Mouse (Mus musculus): ENCODE measurements around the gene Vrk1.

The Vrk1 gene

DNA sequence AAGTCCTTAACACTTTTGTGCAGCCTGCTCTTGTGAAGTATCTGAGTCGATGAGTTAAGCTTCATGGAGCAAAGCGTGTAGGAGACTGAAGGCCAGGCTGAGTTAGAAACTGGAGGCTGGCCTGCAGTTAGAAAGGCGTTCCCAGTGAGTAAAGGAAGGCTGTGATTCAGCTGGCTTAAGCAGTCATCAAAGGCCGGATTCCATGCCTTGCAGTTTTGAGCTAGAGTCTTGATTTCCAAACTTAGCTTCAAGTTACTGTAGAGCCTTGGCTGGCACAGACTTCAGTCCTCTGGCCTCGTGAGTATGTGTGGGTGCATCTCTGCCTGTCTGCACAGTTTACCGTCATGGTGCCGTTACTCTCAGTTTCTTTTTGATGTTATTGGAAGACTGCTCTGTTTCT lies 42.2 kb downstream of the Vrk1 start:
- CTCF ChIA-PET: no interaction called here

- CTCF ChIA-PET: interaction anchor here (1.2 to 1.4 kb wide), 2 partner anchors 10 kb away, joined by 3 read pairs; no protein-coding TSS in a partner anchor
Observed at GRCm38 (mm10) chr12:106055799-106056198, 45.8 kb downstream of the Vrk1 start.

DNA sequence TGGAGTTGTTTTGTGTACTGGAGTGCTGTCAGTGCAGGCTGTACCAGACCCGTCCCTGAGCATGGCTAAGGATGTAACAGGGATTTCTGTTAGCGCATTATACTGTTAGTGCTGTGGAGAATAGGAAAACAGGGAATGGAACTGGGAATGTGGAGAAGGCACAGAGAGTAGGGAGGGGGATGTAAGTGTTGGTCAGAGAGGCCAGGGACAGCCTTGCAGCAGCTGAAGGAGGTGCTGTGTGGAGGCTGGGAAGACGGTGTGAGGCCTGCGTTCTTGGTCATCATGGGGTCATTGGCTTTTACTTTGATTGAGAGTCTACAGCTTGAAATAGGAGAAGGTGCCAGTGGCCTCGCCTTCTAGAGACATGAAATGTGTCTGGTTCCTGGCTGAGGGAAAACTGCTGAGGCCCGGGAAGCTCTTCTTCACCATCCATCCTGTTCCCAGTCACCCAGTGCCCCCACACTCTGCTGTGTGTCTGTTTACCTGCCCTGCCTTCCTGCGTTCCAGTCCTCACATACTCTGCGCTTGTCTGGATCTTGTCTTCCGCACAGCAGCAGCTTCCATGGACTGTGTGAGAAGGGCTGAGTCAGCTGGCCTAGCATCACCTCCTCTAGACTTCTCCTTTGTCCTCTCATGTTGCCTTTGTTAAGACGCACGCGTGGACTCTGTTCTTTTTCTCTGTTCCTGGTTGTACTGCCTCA lies 50.0 kb downstream of the Vrk1 start:
- CTCF ChIA-PET: no interaction called here

DNA sequence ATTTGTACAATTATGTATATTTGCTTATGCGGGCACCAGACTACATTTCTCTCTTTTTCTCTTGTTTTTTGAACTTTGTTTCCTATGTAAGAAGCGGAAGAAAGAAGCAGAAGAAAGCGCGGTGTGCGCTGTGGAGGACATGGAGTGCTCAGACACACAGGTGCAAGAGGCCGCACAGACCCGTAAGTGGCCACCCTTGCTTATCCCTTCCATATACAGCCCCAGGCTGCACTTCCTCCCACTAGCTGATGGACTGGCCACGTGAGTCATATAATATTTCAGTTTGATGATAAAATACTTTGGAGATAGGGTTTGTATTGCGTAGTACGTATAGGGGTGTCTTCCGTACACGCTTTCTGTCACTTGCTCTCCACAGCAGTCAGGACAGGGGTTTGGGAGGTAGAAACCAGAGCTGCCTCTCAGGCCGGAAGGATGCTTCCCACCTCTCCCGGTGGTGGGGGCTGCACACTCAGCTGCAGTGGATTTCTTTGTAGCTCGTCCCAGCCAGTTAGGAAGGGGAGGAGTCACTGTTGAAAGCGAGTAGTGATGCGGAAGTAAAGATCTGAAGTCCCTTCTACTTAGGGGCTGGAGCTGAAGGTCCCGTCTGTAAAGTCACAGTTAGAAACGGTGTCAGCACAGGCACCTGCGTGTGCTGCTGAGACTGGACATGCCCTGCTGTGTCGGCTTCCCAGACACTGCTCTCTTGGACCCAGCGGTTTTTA lies 60.6 kb downstream of the Vrk1 start:
- CTCF ChIA-PET: no interaction called here

DNA sequence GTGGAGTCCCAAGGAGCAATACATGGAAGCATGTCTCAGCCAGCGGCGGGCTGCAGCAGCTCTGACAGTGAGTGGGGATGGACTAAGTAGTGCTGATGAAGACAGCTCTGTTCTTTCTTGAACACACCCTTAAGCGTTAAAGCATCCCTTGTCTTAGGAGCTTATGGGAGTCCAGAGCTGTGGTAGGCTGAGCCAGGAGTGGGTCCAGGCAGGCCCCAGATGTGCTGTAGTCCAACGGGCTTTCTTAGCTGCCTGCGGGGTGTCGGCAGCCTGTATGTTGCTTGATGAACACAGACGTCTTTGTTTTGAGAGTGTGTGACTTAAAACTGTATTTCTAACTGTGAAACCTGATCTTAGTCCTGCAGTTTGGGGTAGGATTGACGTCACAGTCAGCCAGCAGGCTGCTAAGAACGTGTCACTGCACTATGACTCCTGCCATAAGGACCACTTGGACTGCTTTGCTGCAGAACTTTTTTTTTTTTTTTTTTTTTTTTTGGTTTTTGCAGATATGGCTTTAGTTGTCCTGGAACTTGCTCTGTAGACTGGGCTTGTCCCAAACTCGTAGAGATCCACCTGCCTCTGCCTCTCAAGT lies 61.6 kb downstream of the Vrk1 start:
- CTCF ChIA-PET: interaction anchor here (0.6 kb wide), 1 partner anchor 58 kb away, joined by 5 read pairs; no protein-coding TSS in a partner anchor

DNA sequence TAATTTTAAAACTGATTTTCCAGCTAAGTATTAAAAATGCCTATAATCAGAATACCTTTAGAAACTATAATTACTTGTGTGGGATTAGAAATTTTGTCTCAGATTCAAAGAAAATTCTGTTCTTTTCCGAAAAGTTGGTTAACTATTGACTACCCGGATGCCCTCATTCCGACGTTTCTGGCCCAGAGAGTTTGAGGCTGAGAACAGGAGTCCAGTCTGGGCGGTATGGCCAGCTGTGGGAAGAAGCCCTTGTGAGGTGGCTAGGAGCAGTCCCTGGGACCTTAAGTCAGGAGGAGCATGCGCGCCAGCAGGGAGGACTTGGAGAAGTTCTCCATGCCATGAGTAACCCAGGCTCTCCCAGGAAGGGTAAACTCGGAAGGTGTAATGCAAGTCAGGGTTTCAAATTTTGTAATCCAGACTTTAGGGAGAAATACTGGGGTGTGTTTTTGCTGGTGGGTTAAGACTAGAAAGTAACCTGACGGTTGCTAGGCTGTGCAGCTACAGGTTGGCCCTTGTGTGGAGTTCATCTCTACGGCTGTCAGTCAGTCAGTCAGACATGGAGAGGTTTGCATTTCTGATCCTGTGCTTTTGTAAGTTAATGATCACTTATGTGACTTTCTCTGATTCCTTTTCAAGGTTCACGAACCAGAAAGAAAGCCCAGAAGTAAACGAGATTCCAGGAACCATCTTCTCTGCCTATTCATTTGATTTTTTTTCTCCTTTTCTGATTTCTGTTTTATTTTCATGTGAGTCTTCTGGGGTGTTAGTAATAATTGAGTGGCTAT lies 64.5 kb downstream of the Vrk1 start:
- CTCF ChIA-PET: no interaction called here

DNA sequence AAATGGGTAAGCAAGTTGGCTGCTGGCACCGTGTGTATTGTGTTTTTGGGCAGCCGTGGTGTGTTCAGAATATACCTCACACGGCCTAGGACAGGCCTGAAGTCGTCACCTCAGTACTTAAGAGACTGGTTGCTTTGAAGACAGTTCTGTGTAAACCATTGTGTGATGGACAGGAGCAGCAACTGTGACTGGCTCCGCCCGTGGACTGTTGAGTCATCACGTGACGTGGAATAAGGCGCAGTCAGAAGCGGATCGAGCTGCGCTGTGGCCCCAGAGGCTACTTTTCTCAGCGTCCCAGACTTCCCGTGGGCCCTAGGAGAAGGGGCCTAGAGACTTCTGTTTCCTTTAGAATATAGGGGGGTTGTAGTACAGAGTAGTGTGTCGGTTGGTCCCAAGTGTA lies 66.1 kb downstream of the Vrk1 start:
- CTCF ChIA-PET: interaction anchor here (0.6 kb wide), 1 partner anchor 135 kb away, joined by 3 read pairs; no protein-coding TSS in a partner anchor

DNA sequence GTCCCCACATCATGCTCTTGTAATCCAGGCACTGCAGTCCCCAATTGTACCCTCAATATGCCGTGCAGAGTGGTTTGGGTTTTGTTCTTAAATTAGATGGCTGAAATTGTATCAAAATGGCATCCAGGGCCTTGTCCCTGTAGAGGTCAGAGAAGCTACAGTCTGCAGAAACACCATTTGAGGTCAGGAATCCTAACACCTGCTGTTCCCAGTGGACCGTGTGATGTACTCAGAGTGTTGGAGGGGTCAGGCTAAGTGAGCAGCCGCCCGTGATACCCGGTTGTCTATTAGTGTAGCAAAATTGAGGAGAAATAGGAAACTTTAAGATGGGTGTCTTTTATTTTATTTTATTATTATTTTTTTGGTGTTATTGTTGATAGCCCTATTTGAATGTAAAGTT lies 70.5 kb downstream of the Vrk1 start:
- CTCF ChIA-PET: no interaction called here

DNA sequence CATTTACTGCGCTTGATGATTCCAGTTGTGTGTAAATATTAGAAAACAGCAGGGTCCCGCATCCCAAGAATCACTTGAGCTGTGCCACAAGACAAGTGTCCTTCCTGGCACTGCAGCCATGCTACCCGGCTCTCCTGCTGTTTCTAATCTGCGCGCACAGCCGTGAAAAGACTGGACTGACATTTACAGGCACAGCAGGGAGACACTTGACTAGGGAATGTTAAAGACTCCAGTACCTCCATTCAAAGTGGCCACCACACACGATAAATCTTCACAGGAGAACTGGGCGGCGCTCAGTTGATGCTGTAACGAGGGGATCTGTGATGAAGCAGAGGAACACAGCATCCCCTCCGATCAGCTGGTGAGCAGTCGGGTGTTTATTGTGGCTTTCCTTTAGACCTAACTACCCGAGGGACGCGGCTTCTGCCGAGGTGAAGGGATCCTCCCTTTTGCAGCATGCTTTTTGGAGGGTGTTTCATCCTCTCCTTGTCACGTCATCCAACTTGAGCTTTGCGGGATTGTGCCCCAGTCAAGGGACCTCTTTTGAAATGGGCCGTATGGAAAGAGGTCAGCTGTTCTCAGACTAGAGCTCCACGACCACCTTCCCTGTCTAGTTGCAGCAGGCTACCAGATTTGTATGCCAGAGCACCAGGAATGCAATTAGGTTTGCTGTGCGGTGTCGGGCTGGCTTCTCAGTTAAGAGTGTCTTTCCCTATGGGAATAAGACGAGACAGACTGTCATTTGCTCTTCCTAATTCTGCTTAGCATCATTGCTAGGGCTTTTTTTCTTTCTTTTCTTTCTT lies 71.1 kb downstream of the Vrk1 start:
- CTCF ChIA-PET: no interaction called here

- CTCF ChIA-PET: no interaction called here
Observed at GRCm38 (mm10) chr12:106081748-106082140, 71.7 kb downstream of the Vrk1 start.

DNA sequence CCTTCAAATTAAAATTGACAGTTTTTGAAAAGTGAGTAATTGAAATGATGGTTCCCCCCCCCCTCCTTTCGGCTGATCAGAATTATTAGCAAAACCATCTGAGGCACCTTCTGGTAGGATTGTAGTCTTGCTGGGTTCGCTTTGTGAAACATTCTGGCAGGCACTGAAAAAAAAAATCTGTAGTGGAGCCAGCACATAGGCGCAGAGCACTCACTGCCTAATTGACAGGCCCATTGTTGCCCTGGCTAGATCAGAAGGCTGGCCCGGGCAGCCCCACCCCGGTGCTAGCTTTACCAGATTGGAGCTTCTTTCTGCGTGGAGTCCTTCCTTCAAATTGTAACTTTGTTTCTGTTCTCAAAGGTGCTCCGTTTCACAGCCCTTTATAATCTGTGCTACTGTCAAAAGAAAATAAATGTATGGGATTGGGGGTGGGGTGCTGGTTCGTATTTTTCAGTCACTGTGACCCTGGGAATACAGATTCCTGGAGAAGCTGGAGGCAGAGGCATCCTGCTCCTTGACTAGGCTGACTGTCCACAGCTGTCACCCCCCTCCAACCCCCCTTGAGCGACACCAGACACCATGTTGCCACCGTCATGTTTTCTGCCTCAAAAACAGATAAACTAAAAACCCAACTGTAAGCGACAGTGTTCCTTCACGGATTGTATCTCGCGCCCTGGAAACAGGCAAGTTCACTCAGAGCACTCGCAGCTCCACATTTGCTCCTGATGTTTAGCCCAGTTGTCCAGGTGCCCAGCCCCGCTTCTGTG lies 72.3 kb downstream of the Vrk1 start:
- CTCF ChIA-PET: no interaction called here

GRCm38 (mm10) chr12:106082958-106083381 lies 72.9 kb downstream of the Vrk1 start:
- CTCF ChIA-PET: no interaction called here

DNA sequence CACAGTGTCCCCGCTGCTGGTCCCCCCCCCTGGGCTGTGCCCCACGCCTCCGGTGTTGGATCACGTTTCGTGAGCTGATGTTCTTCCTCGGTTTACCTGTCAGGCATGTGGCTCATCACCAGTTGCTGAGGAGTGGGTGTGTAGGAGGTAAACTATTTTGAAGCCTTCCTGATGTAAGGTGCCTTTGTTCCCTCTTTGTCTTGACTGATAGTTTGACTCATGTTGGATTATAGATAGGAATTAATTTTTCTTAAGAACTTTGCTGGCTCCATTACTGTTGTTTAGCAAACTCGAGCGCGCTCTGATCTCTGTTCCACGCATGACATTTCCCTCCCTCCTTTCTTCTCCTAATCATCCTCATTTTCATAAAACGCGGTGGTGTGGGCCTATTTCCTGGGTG lies 74.1 kb downstream of the Vrk1 start:
- CTCF ChIA-PET: no interaction called here

DNA sequence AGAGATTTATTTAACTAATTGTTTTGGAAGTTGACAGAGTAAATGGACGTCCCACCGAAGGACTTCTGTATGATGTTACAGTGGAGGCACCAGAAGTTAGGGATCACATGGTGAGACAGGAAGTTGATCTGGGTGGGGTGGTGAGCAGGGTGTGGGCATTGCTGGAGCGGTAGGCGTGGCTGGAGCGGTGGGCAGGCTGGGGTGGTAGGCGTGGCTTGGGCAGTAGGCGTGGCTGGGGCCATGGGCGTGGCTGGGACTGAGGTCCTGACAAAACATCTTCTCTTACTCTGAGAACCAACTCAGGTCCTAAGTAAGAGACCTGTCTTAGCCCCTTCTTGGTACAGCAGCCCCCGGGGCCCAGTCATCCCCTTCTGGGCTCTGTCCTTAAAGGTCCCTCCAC lies 84.8 kb downstream of the Vrk1 start:
- CTCF ChIA-PET: no interaction called here

DNA sequence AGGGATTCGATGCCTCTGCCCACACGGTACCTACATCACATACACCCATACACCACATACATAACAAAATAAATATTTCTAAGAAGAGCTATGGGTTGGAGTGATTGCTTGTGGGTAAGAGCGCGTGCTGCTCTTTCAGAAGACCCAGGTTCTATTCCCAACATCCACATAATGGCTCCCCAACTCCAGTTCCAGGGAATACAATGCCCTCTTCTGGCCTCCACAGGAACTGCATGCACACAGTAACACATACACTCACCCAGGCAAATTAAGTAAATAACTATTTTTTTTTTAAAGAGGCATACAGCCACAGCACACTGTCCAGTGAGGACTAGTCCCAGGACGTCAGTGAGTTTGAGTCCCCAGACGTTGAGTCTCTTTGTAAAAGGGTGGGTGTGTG lies 92.0 kb downstream of the Vrk1 start:
- CTCF ChIA-PET: no interaction called here

- CTCF ChIA-PET: no interaction called here
Observed at GRCm38 (mm10) chr12:106102726-106103643, 93.0 kb downstream of the Vrk1 start.

DNA sequence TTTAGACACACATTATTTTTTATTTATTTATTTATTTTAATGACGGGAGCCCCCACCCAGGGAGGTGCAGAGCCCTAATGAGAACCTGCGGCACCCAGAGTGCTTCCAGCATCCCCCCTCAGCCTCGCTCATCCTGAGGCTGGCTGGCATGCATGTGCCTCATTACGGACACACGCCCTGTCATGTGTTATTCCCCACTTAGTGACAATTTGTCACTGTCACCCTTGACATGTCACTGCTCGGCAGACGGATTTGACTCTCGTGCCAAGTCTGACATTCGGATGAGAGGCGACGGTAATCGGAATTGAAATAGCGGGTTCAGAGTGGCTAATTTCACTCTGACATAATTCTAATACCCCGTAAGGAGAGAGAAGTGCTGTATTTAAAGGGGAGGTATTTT lies 97.2 kb downstream of the Vrk1 start:
- CTCF ChIA-PET: no interaction called here

DNA sequence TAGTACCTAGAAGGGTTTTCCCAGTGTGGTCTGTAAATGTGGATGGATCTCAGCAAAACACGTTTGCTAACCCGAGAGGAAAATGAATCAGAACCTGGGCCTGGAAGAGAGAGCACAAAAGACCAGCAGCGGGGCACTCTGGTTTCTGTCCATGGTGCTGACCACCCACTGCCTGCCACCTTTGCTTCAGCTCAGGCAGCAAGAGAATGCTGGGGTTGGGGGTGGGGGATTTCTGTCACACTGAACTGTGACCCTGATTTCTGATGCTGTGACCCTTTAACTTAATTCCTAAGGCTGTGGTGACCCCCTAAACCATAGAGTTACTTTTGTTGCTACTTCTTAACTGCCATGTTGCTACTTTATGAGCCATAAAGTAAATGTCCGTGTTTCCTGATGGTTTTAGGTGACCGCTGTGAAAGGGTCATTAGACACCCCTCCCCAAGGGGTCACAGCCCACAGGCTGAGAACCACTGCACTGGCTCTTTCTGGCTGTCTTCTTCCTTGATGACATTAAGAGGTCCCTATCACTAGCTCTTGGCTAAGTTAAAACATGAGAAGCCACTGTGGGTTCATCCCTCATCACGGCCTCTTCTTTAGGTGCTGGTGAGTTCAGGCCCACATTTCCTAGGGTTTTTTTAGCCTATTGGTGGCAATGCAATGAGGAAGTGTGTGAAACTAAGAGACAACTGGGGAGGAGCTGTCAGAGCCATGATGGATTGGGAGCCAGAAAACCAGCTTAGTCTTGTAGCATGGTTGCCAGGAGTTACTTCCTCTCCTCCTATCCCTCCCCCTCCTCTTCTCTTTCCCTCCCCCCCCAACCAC lies 105.3 kb downstream of the Vrk1 start:
- CTCF ChIA-PET: no interaction called here

DNA sequence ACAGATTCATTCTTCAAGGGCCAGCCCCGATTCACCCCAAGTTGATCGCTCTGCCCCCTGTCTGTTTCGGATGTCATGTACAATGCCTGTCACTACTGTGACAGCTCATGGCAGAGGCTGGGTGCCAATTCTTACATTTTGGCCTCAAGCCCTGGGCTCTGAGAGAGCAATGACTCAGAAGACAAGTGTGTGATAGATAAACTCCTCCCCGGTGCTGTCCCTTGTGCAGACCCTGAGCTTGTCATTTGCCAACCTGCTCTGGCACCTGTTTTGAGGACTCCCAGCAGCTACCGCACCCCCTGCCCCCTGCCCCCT lies 105.8 kb downstream of the Vrk1 start:
- CTCF ChIA-PET: no interaction called here
